Mouse (Mus musculus): Measurements from ENCODE around the gene Abhd17a.

Gene Abhd17a

GRCm38 (mm10) chr10:80546945-80547344, 43.2 kb downstream of the Abhd17a start:
- no peak for DNase-seq (ENCODE audit: low read depth)

- DNase-seq (ENCODE audit: low read depth) = no peak
Measured at GRCm38 (mm10) chr10:80545590-80545989, 44.6 kb downstream of the Abhd17a start.

- no peak for DNase-seq (ENCODE audit: low read depth)
Measured at GRCm38 (mm10) chr10:80543873-80544272, 46.3 kb downstream of the Abhd17a start.

- DNase-seq (ENCODE audit: low read depth) = no peak
Measured at GRCm38 (mm10) chr10:80539493-80539892, 50.6 kb downstream of the Abhd17a start.

- peak; percentile 100 for DNase-seq (ENCODE audit: low read depth)
Measured at GRCm38 (mm10) chr10:80538710-80539394, 51.3 kb downstream of the Abhd17a start, which contains the start of gene Atp8b3. Gene Atp8b3 (minus strand): TSS chr10:80539124.

GRCm38 (mm10) chr10:80538180-80538579, 52.0 kb downstream of the Abhd17a start:
- no peak for DNase-seq (ENCODE audit: low read depth)

- peak; percentile 69 for DNase-seq (ENCODE audit: low read depth)
Measured at GRCm38 (mm10) chr10:80535711-80536110, 54.4 kb downstream of the Abhd17a start.

- DNase-seq (ENCODE audit: low read depth) = peak; percentile 66
Measured at GRCm38 (mm10) chr10:80535071-80535470, 55.1 kb downstream of the Abhd17a start.

GRCm38 (mm10) chr10:80533704-80534103, 56.4 kb downstream of the Abhd17a start:
- DNase-seq (ENCODE audit: low read depth) = peak; percentile 85
